Mouse (Mus musculus) forebrain, embryonic 14.5 days (tissue): Measurements from ENCODE around the gene Pbx2. TPM values are rescaled to one million over a fixed set of nuclear protein-coding genes. Genes with fewer than 3 reads are reported as not detected.
A peak's percentile ranks its signal among the peaks of the same experiment; 100 is the strongest.

Source experiments
- ATAC-seq: fragments of 200-750 bp; cut with Nextera tagmentation; 2 replicates; pipeline ENCODE4 v1.8.0; 2017; ENCODE audit warnings: mild to moderate bottlenecking, moderate library complexity
- DNase-seq: peaks from one replicate; pipeline ENCODE4 v3.0.0-alpha.2; 2015; ENCODE audit warnings: low spot score
- H3K27ac ChIP-seq: fragments of 300-500 bp; sonication (generic); 2 replicates; pipeline ENCODE4 v1.5.1; 2014; ENCODE audit warnings: low read depth, mild to moderate bottlenecking, control low read depth, low read length, moderate library complexity
- H3K27me3 ChIP-seq: fragments of 300-500 bp; sonication (generic); replicated peaks from 2 replicates; pipeline ENCODE4 v1.6.1; 2014; ENCODE audit warnings: low read length, control low read depth, mixed read lengths; ENCODE audit not compliant: control insufficient read depth, insufficient read depth
- H3K36me3 ChIP-seq: fragments of 300-500 bp; sonication (generic); 2 replicates; pipeline ENCODE4 v1.6.1; 2014; ENCODE audit warnings: low read length, control low read depth; ENCODE audit not compliant: control insufficient read depth, insufficient read depth
- H3K4me1 ChIP-seq: fragments of 300-500 bp; sonication (generic); 2 replicates; pipeline ENCODE4 v1.6.1; 2014; ENCODE audit warnings: antibody characterized with exemption, low read length, control low read depth; ENCODE audit not compliant: control insufficient read depth, insufficient read depth
- H3K4me2 ChIP-seq: fragments of 300-500 bp; sonication (generic); 2 replicates; pipeline ENCODE4 v1.6.1; 2014; ENCODE audit warnings: mild to moderate bottlenecking, control low read depth, low read length
- H3K4me3 ChIP-seq: fragments of 300-500 bp; sonication (generic); 2 replicates; pipeline ENCODE4 v1.5.1; 2014; ENCODE audit warnings: low read depth, low read length, control low read depth
- H3K9ac ChIP-seq: fragments of 300-500 bp; sonication (generic); 2 replicates; pipeline ENCODE4 v1.6.1; 2014; ENCODE audit warnings: mild to moderate bottlenecking, low read length, control low read depth, moderate library complexity
- H3K9me3 ChIP-seq: fragments of 300-500 bp; sonication (generic); replicated peaks from 2 replicates; pipeline ENCODE4 v1.6.1; 2016; ENCODE audit warnings: low read length, control low read depth, mixed read lengths; ENCODE audit not compliant: control insufficient read depth
- WGBS: fragments of 180-500 bp; shearing (Covaris S2); extraction: QIAGEN DNeasy Blood & Tissue Kit; methylation state at CpG from one replicate; pipeline ENCODE4 v1.1.7; 2014; 5-methylcytosine and 5-hydroxymethylcytosine counted together
- polyA plus RNA-seq: library from polyadenylated mRNA; unstranded; fragments of >200 nt; fragmentation: Nextera tagmentation; extraction: Ambion mirVana; gene quantifications from 2 replicates; pipeline ENCODE4 v1.2.1, GENCODE M21; 2014

Pbx2 gene
- polyA plus RNA-seq, 1 experiment from 2014 or later: 9.6 TPM

DNA sequence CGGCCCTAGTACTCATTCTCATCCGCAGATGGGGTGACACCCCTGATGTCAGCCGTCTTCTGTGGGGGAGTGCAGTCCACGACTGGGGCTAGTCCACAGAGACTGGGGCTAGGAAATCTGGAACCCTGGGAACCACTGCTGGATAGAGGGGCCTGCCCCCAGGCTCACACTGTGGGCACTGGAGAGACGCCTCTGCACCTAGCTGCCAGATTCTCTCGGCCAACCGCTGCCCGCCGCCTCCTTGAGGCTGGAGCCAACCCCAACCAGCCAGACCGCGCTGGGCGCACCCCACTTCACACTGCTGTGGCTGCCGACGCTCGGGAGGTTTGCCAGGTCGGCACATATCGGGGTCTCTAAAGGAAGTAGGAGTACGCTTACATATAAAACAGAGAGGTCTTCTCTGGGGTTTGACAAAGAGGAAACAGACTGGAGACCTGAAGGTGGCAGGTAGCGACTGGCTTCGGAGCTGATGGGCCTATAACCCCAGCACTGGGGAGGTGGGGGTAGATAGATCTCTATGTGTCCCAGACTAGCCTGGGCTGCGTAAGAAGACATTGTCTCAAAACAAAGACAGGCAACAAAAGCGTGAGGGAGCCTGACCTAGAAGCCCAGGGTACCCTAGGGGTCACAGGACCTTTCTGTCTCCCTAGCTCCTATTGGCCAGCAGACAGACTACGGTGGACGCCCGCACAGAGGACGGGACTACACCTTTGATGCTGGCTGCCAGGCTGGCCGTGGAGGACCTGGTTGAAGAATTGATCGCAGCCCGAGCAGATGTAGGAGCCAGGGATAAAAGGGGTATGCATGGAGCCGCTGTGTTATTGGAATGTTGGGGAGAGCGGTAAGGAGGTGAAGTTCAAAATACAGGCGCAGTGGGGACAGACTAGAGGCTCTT, 4.9 kb upstream of the Pbx2 start:
- Histone ChIP-seq H3K4me2 (peak overlapping the region; percentile 87), H3K27ac (peak overlapping the region; percentile 98), H3K4me3 (peak overlapping the region; percentile 63), H3K9ac (peak overlapping the region; percentile 94), H3K4me1 (peaks cover 18% of the 10 kb centered on the region), H3K36me3 (no peaks in the 10 kb centered on the region), H3K27me3 (no peaks in the 10 kb centered on the region), H3K9me3 (no peaks in the 10 kb centered on the region)
- 14% methylated on average over 32 of the region's 32 CpGs for WGBS
- DNase-seq (peak; percentile 40), ATAC-seq (peak; percentile 0; the same call in 1 of the 2 replicates)

DNA sequence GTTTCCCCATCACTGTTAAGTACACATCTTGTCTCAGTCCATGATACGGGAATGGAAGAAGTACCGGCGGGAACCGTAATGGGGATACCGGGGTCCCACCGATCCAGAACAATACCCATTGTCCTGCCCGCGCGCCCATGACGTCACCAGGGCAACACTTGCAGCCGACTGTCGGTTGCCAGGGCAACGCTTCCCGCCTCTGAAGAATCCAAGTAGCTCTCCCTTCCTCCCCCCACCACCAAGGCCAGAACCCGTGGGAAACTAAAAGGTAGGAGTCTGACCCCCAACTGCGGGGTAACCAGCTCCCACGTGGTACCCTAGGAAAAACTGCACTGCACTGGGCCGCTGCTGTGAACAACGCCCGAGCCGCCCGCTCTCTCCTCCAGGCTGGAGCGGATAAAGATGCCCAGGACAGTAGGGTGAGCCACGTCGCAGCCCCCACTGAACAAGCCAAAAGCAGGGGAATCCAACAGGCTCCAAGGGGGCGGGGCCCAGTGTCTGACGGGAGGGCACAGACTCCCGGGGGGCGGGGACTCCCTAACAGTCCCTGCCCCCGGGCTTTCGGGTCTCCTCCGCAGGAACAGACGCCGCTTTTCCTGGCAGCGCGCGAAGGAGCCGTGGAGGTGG, 4.2 kb upstream of the Pbx2 start:
- Histone ChIP-seq H3K4me3 (peak overlapping the region; percentile 63), H3K9me3 (no peaks in the 10 kb centered on the region), H3K4me2 (peak overlapping the region; percentile 87), H3K36me3 (no peaks in the 10 kb centered on the region), H3K27me3 (no peaks in the 10 kb centered on the region), H3K9ac (peak overlapping the region; percentile 94), H3K4me1 (peaks cover 22% of the 10 kb centered on the region), H3K27ac (peak overlapping the region; percentile 98)
- peak; percentile 84 for ATAC-seq
- peak; percentile 95 for DNase-seq
- WGBS: 2% methylated on average over 38 of the region's 38 CpGs

DNA sequence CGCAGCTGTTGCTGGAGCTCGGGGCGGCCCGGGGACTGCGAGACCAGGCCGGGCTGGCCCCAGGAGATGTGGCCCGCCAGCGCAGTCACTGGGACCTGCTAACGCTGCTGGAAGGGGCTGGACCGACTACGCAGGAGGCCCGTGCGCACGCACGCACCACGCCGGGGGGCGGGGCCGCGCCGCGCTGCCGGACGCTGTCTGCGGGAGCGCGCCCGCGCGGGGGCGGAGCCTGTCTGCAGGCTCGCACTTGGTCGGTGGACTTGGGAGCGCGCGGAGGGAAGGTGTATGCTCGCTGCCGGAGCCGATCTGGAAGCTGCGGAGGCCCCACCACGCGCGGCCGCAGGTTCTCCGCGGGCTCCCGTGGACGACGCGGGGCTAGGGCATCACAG, 3.6 kb upstream of the Pbx2 start:
- Histone ChIP-seq H3K27ac (peak overlapping the region; percentile 98), H3K9ac (peak overlapping the region; percentile 94), H3K27me3 (no peaks in the 10 kb centered on the region), H3K4me1 (peaks cover 22% of the 10 kb centered on the region), H3K4me3 (peak overlapping the region; percentile 63), H3K36me3 (no peaks in the 10 kb centered on the region), H3K9me3 (no peaks in the 10 kb centered on the region), H3K4me2 (peak overlapping the region; percentile 87)
- DNase-seq (peak; percentile 97), ATAC-seq (peak; percentile 84)
- under 1% methylated on average over 43 of the region's 50 CpGs for WGBS

DNA sequence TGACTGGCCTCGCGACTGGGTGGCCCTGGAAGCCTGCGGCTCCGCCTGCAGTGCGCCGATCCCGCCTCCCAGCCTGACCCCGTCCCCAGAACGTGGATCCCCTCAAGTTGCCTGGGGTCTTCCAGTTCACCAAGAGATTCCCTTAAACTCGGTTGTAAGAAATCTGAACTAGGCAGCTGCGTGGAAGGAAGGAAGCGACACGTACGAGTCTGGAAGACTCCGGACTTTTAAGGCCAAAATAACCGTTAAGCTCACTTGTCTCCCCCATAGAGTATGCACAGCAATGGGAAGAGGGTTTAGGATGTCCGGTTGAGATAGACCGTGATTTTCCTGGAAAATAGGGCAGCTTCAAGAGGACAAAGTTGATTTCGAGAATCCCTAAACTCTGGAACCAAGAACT, 3.3 kb upstream of the Pbx2 start:
- Histone ChIP-seq H3K9ac (peak overlapping the region; percentile 94), H3K4me3 (peak overlapping the region; percentile 63), H3K9me3 (no peaks in the 10 kb centered on the region), H3K27ac (peak overlapping the region; percentile 98), H3K36me3 (no peaks in the 10 kb centered on the region), H3K4me1 (peaks cover 22% of the 10 kb centered on the region), H3K4me2 (peak overlapping the region; percentile 87), H3K27me3 (no peaks in the 10 kb centered on the region)
- DNase-seq (no peak), ATAC-seq (no peak)
- 3% methylated on average over 19 of the region's 19 CpGs for WGBS

DNA sequence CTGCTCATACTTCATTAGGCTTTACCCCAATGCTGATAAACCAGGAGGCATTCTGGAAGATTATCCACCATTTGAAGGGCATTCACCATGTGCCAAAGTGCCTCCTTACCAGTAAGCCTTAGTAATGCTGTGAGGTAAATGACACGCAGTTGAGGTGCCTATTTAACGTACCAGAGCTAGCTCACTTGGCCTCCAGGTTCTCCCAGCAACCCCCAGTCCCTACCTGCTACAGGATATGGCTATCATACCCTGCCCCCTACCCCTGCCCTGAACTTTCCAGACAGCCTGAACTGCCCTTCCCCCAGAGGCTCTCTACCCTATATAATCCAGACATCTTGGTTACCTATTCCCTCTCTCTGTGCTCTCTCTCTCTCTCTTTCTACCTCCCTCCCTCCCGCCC, 2.3 kb upstream of the Pbx2 start:
- peaks cover 22% of the 10 kb centered on the region for H3K4me1 ChIP-seq
- WGBS: 47% methylated on average over 3 of the region's 3 CpGs
- ATAC-seq: no peak
- H3K9me3 ChIP-seq: no peaks in the 10 kb centered on the region
- H3K36me3 ChIP-seq: no peaks in the 10 kb centered on the region; the same call in 1 of the 2 replicates
- DNase-seq: no peak
- H3K4me2 ChIP-seq: no peak overlapping the region
- no peak overlapping the region for H3K9ac ChIP-seq
- no peak overlapping the region for H3K27ac ChIP-seq
- H3K4me3 ChIP-seq: no peak overlapping the region
- no peaks in the 10 kb centered on the region for H3K27me3 ChIP-seq

DNA sequence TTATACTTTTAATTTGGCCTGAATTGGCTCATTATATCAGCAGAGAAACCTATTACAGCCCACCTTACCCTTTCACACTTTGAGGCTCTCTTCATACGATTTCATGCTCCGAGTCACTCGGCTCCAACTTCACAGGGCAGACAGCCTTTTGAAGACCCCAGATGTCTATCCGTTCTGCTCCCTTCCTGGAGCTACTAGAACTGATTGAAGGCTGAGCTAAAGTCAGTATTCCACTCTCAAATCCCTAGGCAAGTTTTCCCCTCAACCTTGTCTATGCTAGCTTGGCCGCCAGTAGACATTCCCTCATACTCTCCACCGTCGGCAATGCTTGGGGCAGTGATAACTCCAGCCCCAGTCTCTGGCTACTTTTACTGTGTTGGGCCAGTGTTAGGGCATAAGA, 1.9 kb upstream of the Pbx2 start:
- Histone ChIP-seq H3K4me2 (no peak overlapping the region), H3K36me3 (peaks cover 3% of the 10 kb centered on the region; the same call in 1 of the 2 replicates), H3K4me3 (no peak overlapping the region), H3K9ac (no peak overlapping the region), H3K27me3 (no peaks in the 10 kb centered on the region), H3K9me3 (no peaks in the 10 kb centered on the region), H3K4me1 (peaks cover 26% of the 10 kb centered on the region), H3K27ac (no peak overlapping the region)
- no peak for DNase-seq
- WGBS: 55% methylated on average over 7 of the region's 7 CpGs
- ATAC-seq: no peak

DNA sequence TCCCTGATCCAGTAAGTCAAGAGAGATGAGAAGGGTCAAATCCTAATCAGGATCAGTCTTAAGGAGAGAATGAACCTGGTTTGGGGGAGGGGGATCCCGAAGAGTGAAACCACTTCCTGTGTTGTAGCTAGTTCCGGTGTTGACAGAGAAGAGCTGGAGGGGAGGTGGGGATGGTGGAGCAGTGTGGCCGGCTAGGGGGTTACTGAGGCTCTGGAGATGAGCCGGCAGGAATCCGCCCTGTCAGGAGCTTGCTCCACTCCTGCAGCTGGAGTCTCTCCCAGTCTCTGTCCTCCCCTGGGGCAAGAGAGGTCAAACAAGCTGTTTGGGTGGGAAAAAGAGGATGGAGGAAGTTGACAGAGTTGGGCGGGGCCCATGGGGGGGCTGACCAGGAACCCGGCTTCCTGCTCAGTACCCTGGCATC, 1.4 kb upstream of the Pbx2 start, which contains the start of gene Gpsm3:
Gene Gpsm3, plus strand, starts transcription at position 126 of the 421 bp plus-strand sequence.
- peaks cover 8% of the 10 kb centered on the region; the same call in 1 of the 2 replicates for H3K36me3 ChIP-seq
- no peak within 1 kb of the TSS for H3K4me3 ChIP-seq

DNA sequence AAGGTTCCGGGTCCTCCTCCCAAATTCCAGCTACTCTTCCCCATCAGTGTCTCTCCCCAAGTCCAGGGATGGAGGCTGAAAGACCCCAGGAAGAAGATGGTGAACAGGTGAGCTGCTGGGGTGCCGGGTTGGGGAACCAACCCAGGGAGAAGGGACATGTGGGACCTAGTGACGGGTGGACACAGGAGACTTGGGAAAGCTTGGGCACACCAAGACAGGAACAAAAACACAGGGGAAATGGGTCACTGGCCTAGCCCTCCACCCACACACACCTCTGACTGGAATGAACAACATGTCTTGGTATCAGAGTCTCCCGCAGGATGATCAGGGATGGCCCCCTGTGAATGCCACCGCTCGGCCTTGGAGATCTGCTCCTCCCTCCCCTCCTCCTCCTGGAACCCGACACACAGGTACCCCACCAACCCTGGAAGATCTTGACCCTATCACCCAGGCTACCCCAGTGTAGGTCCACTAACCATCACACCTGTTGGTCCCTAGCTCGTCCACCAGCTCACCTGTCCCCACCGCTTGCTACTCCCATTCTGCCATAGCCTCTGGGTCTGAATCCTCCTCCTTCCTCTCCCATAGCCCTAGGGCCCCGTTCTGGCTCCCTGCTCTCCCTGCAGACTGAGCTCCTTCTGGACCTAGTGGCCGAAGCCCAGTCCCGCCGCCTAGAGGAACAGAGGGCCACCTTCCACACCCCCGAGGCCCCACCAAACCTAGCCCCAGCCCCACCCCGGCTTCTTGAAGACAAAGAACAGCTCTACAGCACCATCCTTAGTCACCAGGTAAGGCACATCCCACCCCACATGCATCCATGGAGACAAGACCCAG, 695 bp upstream of the Pbx2 start:
- Histone ChIP-seq H3K9ac (no peak overlapping the region), H3K36me3 (peaks cover 15% of the 10 kb centered on the region), H3K4me2 (peak overlapping the region; percentile 84), H3K9me3 (no peaks in the 10 kb centered on the region), H3K27ac (peak overlapping the region; percentile 98), H3K4me3 (no peak overlapping the region), H3K4me1 (peaks cover 32% of the 10 kb centered on the region), H3K27me3 (no peaks in the 10 kb centered on the region)
- ATAC-seq (no peak), DNase-seq (no peak)
- 68% methylated on average over 15 of the region's 15 CpGs for WGBS

More for the DNA sequence above, 1.4 kb upstream of the Pbx2 start, which contains the start of gene Gpsm3:
- Histone ChIP-seq H3K9ac (no peak within 1 kb of the TSS), H3K4me2 (peak within 1 kb of the TSS; percentile 84; the same call in 1 of the 2 replicates), H3K27ac (peak within 1 kb of the TSS; percentile 98), H3K27me3 (no peaks in the 10 kb centered on the region), H3K9me3 (no peaks in the 10 kb centered on the region), H3K4me1 (peaks cover 31% of the 10 kb centered on the region)
- no peak for ATAC-seq
- DNase-seq: no peak
- 55% methylated on average over 7 of the region's 7 CpGs for WGBS
